Mouse (Mus musculus) gastrocnemius, postnatal 36 days (tissue): ENCODE measurements around the gene Zhx3. TPM values are rescaled to one million over a fixed set of nuclear protein-coding genes. Genes with fewer than 3 reads are reported as not detected.

Experiments used
- DNase-seq, 2 experiments: peaks; one replicate each; pipeline ENCODE4 v3.0.0; 2022
- intact Hi-C: fragments of 180-260 bp; cut with DNase I; formaldehyde crosslinking; loops from one replicate; pipeline ENCODE4 v1.15.1; 2025
- total RNA-seq, 2 experiments: library from RNA; stranded (reverse); gene quantifications; 2 replicates each; pipeline ENCODE4 v1.2.3; 2021

The Zhx3 gene
- total RNA-seq, 2 experiments from 2014 or later: 24.8 to 25.7 TPM

- DNase-seq: no peak
- intact Hi-C loops: no loop called here
Observed at GRCm38 (mm10) chr2:160735706-160736310, 137.0 kb downstream of the Zhx3 start.

GRCm38 (mm10) chr2:160734331-160734730 lies 138.5 kb downstream of the Zhx3 start:
- intact Hi-C loops: no loop called here
- no peak for DNase-seq

GRCm38 (mm10) chr2:160733131-160733531 lies 139.7 kb downstream of the Zhx3 start:
- intact Hi-C loops: no loop called here
- DNase-seq: no peak

DNA sequence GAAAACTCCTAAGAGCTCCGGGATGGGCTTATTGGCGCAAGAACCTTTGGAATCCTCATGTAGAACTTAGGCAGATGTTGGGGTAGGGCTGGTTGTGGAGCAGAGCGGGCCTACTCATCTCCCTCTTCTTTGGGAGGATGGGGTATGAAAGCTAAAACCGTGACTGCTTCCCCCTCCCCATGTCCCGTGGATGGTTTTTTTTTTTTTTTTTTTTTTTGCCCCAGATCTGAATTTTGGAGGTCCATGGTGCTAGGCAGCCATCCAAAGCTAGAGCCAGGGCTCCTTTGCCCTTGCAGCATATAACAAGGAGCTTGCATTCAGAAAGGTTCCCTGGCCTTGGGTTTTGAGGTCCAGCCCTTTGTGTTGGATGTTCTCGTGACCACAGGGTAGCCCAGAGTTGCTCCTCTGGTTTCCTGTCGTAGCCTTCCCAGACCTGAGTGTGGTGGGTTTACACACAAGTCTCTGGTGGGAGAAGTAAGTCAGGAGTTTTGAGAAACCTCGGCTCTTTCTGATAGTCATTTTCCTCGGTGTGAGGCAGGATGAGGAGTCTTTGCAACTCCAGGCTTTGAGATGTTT lies 140.3 kb downstream of the Zhx3 start:
- intact Hi-C loops: no loop called here

GRCm38 (mm10) chr2:160731839-160732261 lies 140.9 kb downstream of the Zhx3 start:
- DNase-seq: peak; percentile 63 to 73
- intact Hi-C loops: no loop called here

More for the DNA sequence above, 140.3 kb downstream of the Zhx3 start:
- no peak for DNase-seq

DNA sequence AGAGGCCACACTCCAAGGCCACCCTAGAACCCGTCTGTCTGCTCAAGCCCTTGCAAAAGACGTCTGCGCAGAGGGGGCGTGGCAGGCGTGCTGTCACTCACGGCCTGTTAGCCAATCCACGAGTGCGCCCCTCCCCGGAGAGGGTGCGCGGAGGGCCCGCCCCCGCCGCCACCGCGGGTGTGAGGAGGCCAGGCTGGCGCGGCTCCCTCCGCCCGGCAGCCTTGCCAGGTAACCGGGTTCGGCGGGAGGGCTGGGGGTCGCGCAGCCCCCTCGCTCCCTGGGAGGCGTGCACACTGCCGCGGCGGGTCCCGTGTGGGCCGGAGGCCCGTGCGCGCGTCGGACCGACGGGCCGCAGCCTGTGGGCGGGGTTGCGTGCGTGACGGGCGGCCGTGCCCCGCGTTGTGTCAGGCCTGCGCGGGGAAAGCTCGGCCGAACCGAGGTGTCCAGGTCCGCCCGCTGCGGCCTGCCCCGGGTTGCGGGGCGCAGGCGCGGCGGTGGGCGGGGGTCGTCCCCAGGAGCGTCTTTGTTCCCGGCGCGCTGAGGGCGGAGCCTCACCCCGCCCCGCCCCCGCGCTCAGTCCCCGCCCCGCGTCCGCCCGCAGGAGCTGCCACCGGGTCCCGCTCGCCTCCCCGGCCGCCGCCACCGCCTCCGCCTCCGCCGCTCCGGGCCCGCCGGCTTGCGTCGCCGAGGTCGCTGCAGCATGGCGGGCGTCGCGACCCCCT lies 141.5 kb downstream of the Zhx3 start, which contains the start of gene Plcg1:
Gene Plcg1 (plus strand): TSS at position 184 of the 722 bp plus-strand sequence.
- peak; percentile 91 to 93 for DNase-seq
- intact Hi-C loops: no loop called here

GRCm38 (mm10) chr2:160730797-160731116 lies 142.0 kb downstream of the Zhx3 start:
- no peak for DNase-seq
- intact Hi-C loops: no loop called here

DNA sequence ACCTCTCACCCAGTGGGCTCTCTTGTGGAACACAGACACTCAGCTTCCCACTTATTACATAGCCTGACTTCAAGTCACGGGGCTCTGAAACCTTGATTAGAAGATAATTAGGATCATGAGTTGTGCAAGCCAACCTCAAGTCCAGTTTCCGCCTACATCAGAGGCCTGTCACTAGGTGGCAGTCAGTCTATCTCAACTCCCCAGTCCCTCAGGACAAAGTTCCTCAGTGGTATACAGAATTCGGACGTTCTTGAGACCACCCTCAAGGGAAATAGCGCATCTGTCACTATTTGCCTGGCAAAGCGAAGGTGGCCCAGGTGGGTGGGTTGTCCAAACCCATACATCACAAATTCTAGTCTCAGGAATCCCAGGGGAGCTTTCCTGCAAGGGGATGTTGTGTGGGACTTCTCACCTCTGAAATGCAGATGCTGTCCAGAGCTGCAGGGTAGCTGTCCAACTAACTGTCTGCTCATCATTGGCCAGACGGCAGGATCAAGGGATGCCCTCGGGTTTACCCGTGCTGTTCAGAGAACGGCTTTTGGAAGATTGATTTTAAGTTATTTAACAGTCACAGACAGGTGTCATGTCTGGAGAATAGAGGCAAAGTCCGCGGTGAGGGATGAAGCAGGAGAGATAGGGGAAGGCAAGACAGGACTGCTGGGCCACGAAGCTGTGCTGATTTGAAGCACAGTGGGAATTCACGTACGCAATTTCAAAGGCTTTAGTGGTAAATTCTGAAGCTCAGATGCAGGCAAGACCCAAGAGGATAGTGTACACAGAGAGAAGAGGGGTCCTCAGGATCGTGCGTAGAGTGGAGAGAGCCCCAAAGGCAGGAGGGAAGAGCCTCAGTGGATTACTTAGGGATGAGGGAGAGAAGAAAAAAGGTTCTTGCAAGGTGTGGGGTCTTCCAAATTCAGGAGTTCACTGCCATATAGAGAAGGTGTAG lies 142.7 kb downstream of the Zhx3 start:
- DNase-seq: no peak
- intact Hi-C loops: no loop called here

- intact Hi-C loops: no loop called here
Observed at GRCm38 (mm10) chr2:160729436-160729835, 143.4 kb downstream of the Zhx3 start.

DNA sequence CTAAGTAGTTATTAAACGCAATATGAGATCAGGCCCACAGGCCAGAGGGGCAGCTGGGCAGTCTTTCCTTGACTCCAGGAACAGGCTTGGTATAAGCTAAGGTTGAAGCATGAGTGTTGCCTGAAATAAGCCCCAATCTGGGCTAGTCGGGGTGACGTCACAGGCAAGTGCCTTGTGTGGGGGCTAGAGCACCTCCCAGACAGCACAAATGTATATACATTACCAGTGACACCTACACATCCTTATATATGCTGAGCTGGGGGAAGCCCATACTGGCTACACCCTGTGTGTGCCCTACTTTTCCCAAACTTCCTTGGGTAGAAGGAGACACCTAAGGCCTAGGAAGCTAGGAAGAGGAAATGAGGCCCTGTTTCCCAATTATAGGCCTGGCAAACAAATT lies 143.8 kb downstream of the Zhx3 start:
- DNase-seq: no peak
- intact Hi-C loops: no loop called here

More at GRCm38 (mm10) chr2:160729436-160729835, 143.4 kb downstream of the Zhx3 start:
- DNase-seq: no peak

GRCm38 (mm10) chr2:160725877-160726864 lies 146.6 kb downstream of the Zhx3 start:
- intact Hi-C loops: no loop called here
- no peak for DNase-seq

DNA sequence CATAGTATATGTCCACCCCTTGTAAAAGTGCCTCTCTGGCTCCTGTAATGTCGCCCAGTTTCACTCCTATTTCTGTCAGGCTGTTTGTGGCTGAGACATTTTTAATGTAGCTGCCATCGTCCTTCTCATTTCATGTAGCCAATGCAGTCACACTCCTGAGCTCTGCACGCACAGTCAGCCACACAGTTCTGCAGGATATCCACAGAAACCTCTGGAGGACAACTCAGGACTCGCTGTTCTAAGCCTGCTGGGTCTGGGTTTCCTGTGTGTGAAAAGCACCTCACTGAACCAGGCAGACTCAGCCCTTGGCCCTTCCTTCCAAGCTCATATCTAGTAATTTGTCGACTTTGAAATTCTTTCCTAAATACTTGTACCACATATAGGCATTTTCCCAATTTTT lies 148.3 kb downstream of the Zhx3 start:
- intact Hi-C loops: no loop called here
- no peak for DNase-seq

GRCm38 (mm10) chr2:160723613-160724375 lies 149.0 kb downstream of the Zhx3 start:
- intact Hi-C loops: no loop called here

DNA sequence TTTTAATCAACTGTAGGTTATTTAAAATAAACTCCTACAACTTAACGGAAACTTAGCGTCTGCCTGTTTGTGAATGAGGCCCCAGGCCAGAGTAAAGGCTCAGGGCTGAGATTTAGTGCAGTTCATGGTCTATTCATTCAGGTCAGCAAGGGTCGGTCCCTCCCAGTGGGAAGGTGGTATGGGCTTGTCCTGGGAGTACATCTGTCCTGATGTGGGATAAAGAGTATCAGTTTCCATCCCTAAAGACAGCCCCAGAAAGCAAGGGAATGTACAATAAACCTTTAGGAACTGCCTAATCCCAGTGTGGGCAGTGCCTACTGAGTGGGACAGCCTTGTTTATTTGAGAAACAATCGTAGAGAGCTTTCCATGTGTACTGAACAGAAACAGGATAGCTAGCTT lies 150.1 kb downstream of the Zhx3 start:
- DNase-seq: no peak
- intact Hi-C loops: no loop called here

More at GRCm38 (mm10) chr2:160723613-160724375, 149.0 kb downstream of the Zhx3 start:
- DNase-seq: no peak

GRCm38 (mm10) chr2:160718811-160719210 lies 154.0 kb downstream of the Zhx3 start:
- intact Hi-C loops: loop anchor here (5.0 kb wide), 1 partner anchor 168 kb away; no protein-coding TSS in a partner anchor
- no peak for DNase-seq

GRCm38 (mm10) chr2:160717269-160717668 lies 155.5 kb downstream of the Zhx3 start:
- intact Hi-C loops: loop anchor here (5.0 kb wide), 1 partner anchor 170 kb away; no protein-coding TSS in a partner anchor
- DNase-seq: no peak

DNA sequence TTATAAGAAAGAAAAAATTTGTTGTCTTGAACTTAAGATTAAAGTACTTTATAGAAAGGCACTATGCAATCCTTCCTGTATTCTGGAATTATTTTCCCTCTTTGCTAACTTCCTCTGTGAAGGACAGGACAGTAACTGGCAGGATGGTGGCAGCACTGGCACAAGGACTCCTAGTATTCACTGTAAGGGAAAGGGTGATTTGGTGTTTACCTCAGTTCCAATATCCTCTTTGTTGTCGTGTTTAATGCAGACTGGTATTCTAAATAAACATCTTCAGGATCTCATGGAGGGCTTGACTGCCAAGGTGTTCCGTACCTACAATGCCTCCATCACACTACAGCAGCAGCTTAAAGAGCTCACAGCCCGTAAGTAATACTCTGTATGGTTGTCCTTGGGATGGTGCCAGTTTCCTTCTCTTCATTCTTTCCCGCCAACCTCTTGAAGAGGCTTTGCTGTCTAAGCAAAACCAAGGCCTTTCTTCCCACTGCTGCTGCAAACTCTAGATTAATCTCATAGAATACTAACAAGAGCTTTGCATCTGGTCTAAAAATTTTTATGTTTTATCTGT lies 157.3 kb downstream of the Zhx3 start:
- DNase-seq: no peak
- intact Hi-C loops: loop anchor here (5.0 kb wide), 1 partner anchor 172 kb away; no protein-coding TSS in a partner anchor

DNA sequence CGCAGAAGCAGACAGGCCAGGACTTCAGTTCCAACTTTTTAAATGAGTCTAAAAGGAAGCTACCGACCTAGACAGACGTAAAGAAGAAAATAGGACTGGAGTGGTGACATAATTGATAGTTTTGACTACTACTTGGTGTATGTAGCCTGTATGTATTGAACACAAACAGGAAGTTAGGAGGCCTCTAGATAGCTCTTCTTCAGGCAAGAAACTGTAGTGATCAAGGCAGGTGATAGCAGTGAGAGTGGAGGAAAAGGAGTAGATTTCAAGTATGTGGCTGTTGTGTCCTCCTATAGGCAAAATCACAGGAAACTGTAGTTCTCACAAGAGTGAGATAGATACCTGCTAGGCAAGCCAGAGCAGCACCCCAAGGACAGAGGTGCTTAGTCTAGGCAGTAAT lies 165.1 kb downstream of the Zhx3 start:
- intact Hi-C loops: no loop called here
- no peak for DNase-seq
